Mouse (Mus musculus) kidney, embryonic 14.5 days (tissue): ENCODE data around the gene Rsph1. TPM values are rescaled to one million over a fixed set of nuclear protein-coding genes. Genes with fewer than 3 reads are reported as not detected.
A peak's percentile ranks its signal among the peaks of the same experiment; 100 is the strongest.

Experiments
- ATAC-seq: fragments of 200-750 bp; cut with Nextera tagmentation; 2 replicates; pipeline ENCODE4 v1.8.0; 2017; ENCODE audit warnings: moderate number of reproducible peaks, mild to moderate bottlenecking, moderate TSS enrichment, moderate library complexity; ENCODE audit not compliant: low FRiP score, low TSS enrichment
- H3K27ac ChIP-seq: fragments of 300-500 bp; sonication (generic); 2 replicates; pipeline ENCODE4 v1.5.1; 2014; ENCODE audit warnings: low read depth, mild to moderate bottlenecking, low read length, moderate library complexity, mixed read lengths
- H3K27me3 ChIP-seq: fragments of 300-500 bp; sonication (generic); 2 replicates; pipeline ENCODE4 v1.6.1; 2014; ENCODE audit warnings: mild to moderate bottlenecking, low read length; ENCODE audit not compliant: control insufficient read depth, insufficient read depth
- H3K36me3 ChIP-seq: fragments of 300-500 bp; sonication (generic); 2 replicates; pipeline ENCODE4 v1.6.1; 2014; ENCODE audit warnings: low read length, mixed read lengths; ENCODE audit not compliant: control insufficient read depth, insufficient read depth
- H3K4me1 ChIP-seq: fragments of 300-500 bp; sonication (generic); 2 replicates; pipeline ENCODE4 v1.6.1; 2014; ENCODE audit warnings: low read length, mixed read lengths; ENCODE audit not compliant: control insufficient read depth, insufficient read depth
- H3K4me2 ChIP-seq: fragments of 300-500 bp; sonication (generic); replicated peaks from 2 replicates; pipeline ENCODE4 v1.6.1; 2014; ENCODE audit warnings: low read depth, mild to moderate bottlenecking, low read length
- H3K4me3 ChIP-seq: fragments of 300-500 bp; sonication (generic); 2 replicates; pipeline ENCODE4 v1.5.1; 2014; ENCODE audit warnings: mild to moderate bottlenecking, low read length
- H3K9ac ChIP-seq: fragments of 300-500 bp; sonication (generic); 2 replicates; pipeline ENCODE4 v1.6.1; 2014; ENCODE audit warnings: low read depth, mild to moderate bottlenecking, low read length, moderate library complexity
- H3K9me3 ChIP-seq: fragments of 300-500 bp; sonication (generic); 2 replicates; pipeline ENCODE4 v1.6.1; 2016; ENCODE audit warnings: low read length; ENCODE audit not compliant: control insufficient read depth
- whole genome bisulfite sequencing: fragments of 180-500 bp; shearing (Covaris S2); extraction: QIAGEN DNeasy Blood & Tissue Kit; methylation state at CpG from one replicate; pipeline ENCODE4 v1.1.7; 2014; 5-methylcytosine and 5-hydroxymethylcytosine counted together
- polyA plus RNA-seq: library from polyadenylated mRNA; unstranded; fragments of >200 nt; fragmentation: Nextera tagmentation; extraction: Ambion mirVana; gene quantifications from 2 replicates; pipeline ENCODE4 v1.2.1, GENCODE M21; 2014

Gene Rsph1
- polyA plus RNA-seq, 1 experiment from 2014 or later: 1.6 TPM

DNA sequence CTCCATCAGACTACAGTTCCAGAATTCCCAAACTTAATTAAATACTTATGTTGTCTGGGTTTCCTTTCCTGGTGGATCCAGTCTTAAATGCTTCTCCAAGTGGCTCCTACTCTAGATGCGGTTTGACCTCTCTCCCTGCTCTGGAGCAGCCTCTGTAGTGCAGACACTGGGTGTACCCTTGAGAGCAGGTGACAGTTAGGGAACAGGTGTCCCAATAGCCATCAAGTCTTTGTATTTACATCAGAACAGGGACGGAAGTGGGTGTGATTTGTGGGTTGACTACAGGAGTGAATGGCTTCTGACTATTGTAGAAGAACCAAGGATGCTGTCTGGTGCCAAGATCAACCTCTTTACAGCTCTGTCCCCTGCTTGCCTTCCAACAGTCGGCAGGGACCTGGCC is 30.6 kb upstream of the Rsph1 start:
- ATAC-seq: no peak
- H3K9me3 ChIP-seq: no peaks in the 10 kb centered on the region
- H3K4me1 ChIP-seq: peaks cover 8% of the 10 kb centered on the region; the same call in 1 of the 2 replicates
- no peaks in the 10 kb centered on the region for H3K27me3 ChIP-seq
- H3K9ac ChIP-seq: no peak overlapping the region
- H3K27ac ChIP-seq: no peak overlapping the region
- no peaks in the 10 kb centered on the region for H3K36me3 ChIP-seq
- 85% methylated on average over 3 of the region's 3 CpGs for WGBS
- H3K4me2 ChIP-seq: no peak overlapping the region
- no peak overlapping the region for H3K4me3 ChIP-seq

DNA sequence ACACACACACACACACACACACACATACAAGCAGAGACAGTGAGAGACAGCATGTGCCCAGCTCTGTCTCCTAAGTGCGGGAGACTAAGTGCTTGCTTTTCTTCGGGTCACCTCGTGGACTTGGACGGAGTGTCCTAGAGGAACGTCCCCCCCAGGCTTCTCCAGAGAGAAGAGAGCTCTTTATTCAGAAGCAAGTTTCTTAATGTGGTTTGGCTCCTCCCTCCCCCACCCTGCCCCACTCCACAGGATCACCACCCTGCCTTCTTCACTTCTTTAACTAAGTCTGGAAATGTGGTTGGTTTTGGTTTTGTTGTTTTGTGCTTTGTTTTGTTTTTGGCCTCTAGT is 28.6 kb upstream of the Rsph1 start:
- no peak overlapping the region for H3K27ac ChIP-seq
- no peak for ATAC-seq
- WGBS: 64% methylated on average over 5 of the region's 5 CpGs

DNA sequence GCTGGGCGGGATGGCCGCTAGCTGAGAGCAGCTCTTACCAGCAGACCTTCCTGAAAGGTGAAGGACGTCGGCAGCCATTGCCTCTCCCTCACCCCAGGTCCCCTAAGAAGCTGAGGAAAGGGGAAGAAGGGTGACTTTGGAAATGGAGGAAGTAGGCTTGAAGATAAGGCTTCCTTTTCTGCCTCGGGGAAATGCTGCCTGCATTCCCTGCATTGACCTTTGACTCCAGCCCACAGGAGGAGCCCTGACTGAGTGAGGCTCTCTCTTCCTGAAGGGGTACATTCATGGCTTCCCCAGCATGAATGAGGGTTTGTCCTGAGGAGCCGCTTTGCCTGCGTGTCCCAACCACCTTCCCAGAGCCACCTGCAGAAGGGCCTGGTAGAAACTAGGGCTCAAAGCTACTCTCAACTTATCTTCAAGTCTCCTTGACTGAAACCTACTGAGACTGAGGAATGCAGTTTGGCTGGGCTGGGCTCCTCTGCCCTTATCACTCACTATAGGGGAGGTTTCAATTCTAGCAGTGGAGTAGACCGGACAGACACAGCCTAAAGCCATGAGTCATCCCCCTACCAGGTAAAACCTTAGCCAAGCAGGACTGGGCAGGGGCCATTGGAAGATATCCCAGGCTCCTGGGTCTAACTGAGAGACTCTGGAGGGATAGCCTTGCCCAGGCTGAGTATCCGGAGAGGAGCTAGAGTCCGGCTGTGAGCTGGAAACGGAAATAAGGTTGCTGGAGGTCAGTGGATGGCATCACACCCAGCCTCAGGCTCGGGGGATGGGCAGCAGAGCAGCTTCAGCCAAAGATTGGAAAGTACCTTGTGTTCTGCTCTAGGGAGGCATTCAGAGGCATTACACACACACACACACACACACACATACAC is 28.0 kb upstream of the Rsph1 start:
- Histone ChIP-seq H3K27me3 (no peaks in the 10 kb centered on the region), H3K27ac (peak overlapping the region; percentile 20; the same call in 1 of the 2 replicates), H3K9me3 (no peaks in the 10 kb centered on the region), H3K4me1 (peaks cover 8% of the 10 kb centered on the region; the same call in 1 of the 2 replicates), H3K4me3 (no peak overlapping the region), H3K36me3 (no peaks in the 10 kb centered on the region), H3K9ac (no peak overlapping the region; the same call in 1 of the 2 replicates), H3K4me2 (no peak overlapping the region)
- no peak for ATAC-seq
- WGBS: 39% methylated on average over 12 of the region's 12 CpGs

More for the DNA sequence above, 28.6 kb upstream of the Rsph1 start:
- Histone ChIP-seq H3K36me3 (no peaks in the 10 kb centered on the region), H3K4me3 (no peak overlapping the region), H3K4me2 (no peak overlapping the region), H3K4me1 (peaks cover 8% of the 10 kb centered on the region; the same call in 1 of the 2 replicates), H3K9me3 (no peaks in the 10 kb centered on the region), H3K27me3 (no peaks in the 10 kb centered on the region), H3K9ac (no peak overlapping the region)

GRCm38 (mm10) chr17:31303401-31303800 is 26.2 kb upstream of the Rsph1 start:
- Histone ChIP-seq H3K9ac (no peak overlapping the region), H3K4me2 (no peak overlapping the region), H3K4me1 (peaks cover 8% of the 10 kb centered on the region; the same call in 1 of the 2 replicates), H3K36me3 (no peaks in the 10 kb centered on the region), H3K27ac (no peak overlapping the region), H3K27me3 (no peaks in the 10 kb centered on the region), H3K9me3 (no peaks in the 10 kb centered on the region), H3K4me3 (no peak overlapping the region)
- ATAC-seq: no peak
- 87% methylated on average over 4 of the region's 4 CpGs for WGBS

DNA sequence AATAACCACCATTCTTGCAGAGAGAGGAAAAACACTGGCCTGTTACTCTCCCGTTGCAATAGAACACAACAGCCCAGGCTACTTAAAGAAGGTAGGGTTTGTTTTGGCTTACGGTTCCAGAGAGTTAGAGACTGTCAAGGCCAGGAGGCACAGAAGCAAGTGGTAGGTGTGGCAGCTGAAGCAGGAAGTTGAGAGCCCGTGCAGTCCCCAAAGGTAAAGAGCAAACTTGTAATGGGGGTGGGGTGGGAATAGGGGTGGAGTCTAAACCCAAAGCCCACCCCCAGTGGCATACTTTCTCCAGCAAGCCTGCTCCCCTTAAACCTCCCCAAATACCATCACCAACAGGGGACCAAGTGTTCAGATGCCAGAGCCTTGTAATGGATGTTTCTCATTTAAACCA is 23.6 kb upstream of the Rsph1 start:
- Histone ChIP-seq H3K36me3 (no peaks in the 10 kb centered on the region), H3K9ac (no peak overlapping the region), H3K4me2 (no peak overlapping the region), H3K27ac (no peak overlapping the region), H3K4me3 (no peak overlapping the region), H3K27me3 (peaks cover 17% of the 10 kb centered on the region), H3K9me3 (no peaks in the 10 kb centered on the region), H3K4me1 (peaks cover 21% of the 10 kb centered on the region)
- ATAC-seq: no peak
- WGBS: 61% methylated on average over 3 of the region's 3 CpGs

DNA sequence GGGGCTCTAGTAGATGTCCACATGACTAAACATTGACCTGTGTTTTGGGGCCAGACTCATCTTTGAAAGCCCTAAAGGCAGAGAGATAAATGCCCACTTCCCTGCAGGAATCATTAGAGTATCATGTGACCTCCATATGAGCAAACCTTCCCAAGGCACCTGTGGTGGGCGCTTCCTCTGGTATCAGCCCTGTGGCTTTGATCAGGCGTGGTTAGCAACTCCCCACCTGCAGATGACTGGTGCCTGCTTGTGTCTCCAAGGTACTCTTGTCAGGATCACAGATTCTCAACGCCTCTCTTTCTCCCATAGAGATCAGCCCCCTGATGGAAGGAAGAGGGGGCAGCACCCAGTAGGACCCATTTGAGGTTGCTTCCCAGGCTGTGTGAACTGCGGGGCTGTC is 22.8 kb upstream of the Rsph1 start:
- Histone ChIP-seq H3K36me3 (no peaks in the 10 kb centered on the region), H3K9me3 (no peaks in the 10 kb centered on the region), H3K27me3 (peaks cover 23% of the 10 kb centered on the region), H3K4me2 (no peak overlapping the region), H3K4me3 (no peak overlapping the region), H3K27ac (no peak overlapping the region), H3K4me1 (peaks cover 19% of the 10 kb centered on the region), H3K9ac (no peak overlapping the region)
- ATAC-seq: no peak
- 82% methylated on average over 4 of the region's 4 CpGs for WGBS

GRCm38 (mm10) chr17:31298419-31299209 is 21.4 kb upstream of the Rsph1 start:
- no peaks in the 10 kb centered on the region for H3K36me3 ChIP-seq
- no peak for ATAC-seq
- H3K4me1 ChIP-seq: peaks cover 14% of the 10 kb centered on the region
- no peak overlapping the region for H3K9ac ChIP-seq
- 79% methylated on average over 6 of the region's 6 CpGs for WGBS
- no peak overlapping the region for H3K27ac ChIP-seq
- no peaks in the 10 kb centered on the region for H3K9me3 ChIP-seq
- no peak overlapping the region for H3K4me2 ChIP-seq
- H3K27me3 ChIP-seq: peaks cover 23% of the 10 kb centered on the region
- H3K4me3 ChIP-seq: no peak overlapping the region

GRCm38 (mm10) chr17:31297521-31297939 is 20.3 kb upstream of the Rsph1 start:
- H3K27me3 ChIP-seq: peaks cover 23% of the 10 kb centered on the region
- H3K4me3 ChIP-seq: peak overlapping the region; percentile 47; the same call in 1 of the 2 replicates
- H3K36me3 ChIP-seq: no peaks in the 10 kb centered on the region
- H3K9me3 ChIP-seq: no peaks in the 10 kb centered on the region
- no peak overlapping the region for H3K27ac ChIP-seq
- 13% methylated on average over 7 of the region's 7 CpGs for WGBS
- peak overlapping the region; percentile 93 for H3K4me2 ChIP-seq
- ATAC-seq: peak; percentile 33; the same call in 1 of the 2 replicates
- no peak overlapping the region for H3K9ac ChIP-seq
- H3K4me1 ChIP-seq: peaks cover 14% of the 10 kb centered on the region
